Mouse (Mus musculus): ENCODE results near the gene Tubb4b. TPM values are rescaled to one million over a fixed set of nuclear protein-coding genes. Genes with fewer than 3 reads are reported as not detected.

Gene Tubb4b
- polyA plus RNA-seq, 1 experiment from 2014 or later, result 76.8 TPM

DNA sequence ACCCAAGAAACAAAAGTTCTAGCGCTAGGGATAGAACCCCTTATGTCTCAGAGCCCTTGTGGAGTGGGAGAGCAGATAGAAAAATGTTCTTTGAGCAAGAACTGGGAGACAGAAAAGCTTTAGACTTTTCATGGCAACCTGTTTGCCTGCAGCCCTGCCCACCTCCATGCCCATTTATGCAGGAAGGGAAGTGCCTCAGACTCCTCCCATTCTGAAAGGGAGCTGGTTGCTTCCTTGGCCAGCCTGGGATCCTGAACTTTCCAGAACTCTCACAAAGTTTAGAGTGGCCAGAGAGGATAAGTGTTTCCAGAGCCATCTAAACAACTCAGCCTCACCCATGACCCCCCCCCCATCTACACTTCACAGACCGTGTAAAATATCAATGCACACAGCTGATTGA lies 27.3 kb downstream of the Tubb4b start:
- peaks cover 31% of the 10 kb centered on the region for H3K79me2 ChIP-seq (ENCODE audit: inconsistent target)
- WGBS (ENCODE audit: missing documents), result 20% methylated on average over 2 of the region's 2 CpGs
- peaks cover 28% of the 10 kb centered on the region for H3K36me3 ChIP-seq (ENCODE audit: inconsistent target)
- H3K27ac ChIP-seq, result peak overlapping the region; percentile 98
- peak overlapping the region; percentile 87 for H3K4me3 ChIP-seq (ENCODE audit: inconsistent target)

DNA sequence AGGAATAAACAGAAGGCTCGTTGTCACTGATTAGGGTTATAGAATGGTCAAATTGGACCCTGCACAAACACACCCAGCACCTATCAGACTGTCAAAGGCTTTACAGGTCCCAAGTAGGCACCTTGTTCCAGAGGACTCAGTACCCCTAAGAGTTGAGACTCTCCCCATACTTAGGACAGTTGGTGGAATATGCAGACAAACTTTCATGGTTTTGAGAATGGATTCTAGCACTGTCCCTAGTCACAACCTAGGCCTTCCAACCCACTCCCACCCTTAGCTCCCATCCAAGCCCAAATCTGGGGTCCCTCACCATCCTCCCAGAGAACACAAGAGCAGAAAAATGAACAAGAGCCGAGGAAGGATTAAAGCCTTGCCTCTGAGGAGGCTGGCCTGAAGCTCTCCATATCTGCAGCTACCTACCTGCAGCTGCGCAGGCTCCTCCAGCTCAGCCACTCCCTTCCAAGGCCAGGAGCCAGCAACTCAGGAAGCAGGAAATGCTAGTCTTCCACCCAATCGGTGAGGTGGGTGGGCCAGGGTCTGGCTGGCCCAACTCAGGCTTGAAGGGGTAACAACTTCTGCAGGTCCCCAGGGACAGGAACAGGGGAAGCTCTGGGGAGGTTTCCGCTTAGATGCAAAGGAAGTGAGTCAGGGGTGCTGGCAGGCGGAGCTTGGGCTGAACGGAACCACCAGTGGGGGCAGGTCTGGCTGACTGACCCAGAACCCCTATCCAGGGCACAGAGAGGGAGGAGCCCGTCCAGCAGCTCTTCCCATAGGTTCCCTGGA lies 28.1 kb downstream of the Tubb4b start, which contains the start of gene Tor4a:
Tor4a (minus strand) TSS at position 715 of the 783 bp plus-strand sequence.
- peaks cover 31% of the 10 kb centered on the region for H3K79me2 ChIP-seq (ENCODE audit: inconsistent target)
- H3K36me3 ChIP-seq (ENCODE audit: inconsistent target), result peaks cover 20% of the 10 kb centered on the region; the same call in 1 of the 2 replicates
- H3K4me3 ChIP-seq (ENCODE audit: inconsistent target), result peak within 1 kb of the TSS; percentile 87
- WGBS (ENCODE audit: missing documents), result 1% methylated on average over 8 of the region's 8 CpGs
- H3K27ac ChIP-seq, result peak within 1 kb of the TSS; percentile 98

DNA sequence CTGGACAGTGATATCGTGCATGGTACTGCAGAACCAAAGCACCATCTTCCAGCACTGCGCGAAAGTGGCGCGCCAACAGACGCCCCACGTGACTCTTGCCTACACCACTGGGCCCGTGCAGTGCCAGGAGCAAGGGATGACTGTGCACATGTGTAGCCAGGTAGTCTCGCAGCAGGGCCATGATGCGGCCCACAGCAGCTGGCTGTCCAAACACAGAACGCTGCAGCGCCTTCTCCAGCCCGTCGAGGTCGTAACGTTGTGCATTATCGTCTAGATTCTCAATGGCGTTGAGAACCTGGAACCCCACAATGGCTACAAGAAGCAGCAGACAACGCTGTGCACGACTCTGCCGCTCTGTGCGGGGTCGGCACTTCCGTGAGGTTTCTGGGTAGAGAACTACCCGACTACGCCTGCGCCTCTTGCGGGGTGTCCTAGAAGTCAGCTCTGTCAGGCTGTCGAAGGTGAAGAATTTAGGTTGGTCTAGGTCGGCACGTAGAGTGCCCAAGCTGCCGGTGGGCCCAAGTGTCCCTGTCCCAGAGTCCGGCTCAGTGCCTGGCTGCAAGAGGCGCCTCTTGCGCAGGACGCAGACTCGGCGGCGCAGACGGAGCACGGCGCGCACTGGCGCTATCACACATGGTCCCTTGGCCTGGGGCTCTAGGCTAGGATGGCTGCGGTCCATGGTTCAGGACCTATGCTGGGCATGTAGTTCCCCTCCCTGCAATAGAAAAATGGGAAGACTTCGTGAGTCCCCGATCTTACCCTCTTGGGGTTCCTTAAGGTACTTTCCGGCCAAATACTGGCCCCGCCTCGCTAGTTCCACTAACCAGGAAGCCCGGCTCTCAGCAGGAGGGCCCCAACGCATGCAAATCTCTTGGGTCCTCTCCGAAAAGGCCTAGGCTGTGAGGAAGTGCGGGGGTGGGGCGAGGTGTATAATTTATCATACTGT lies 29.0 kb downstream of the Tubb4b start:
- Histone ChIP-seq H3K36me3 (ENCODE audit: inconsistent target) (peaks cover 11% of the 10 kb centered on the region; the same call in 1 of the 2 replicates), H3K27ac (peak overlapping the region; percentile 98), H3K4me3 (ENCODE audit: inconsistent target) (peak overlapping the region; percentile 87), H3K79me2 (ENCODE audit: inconsistent target) (peaks cover 31% of the 10 kb centered on the region)
- under 1% methylated on average over 55 of the region's 55 CpGs for WGBS (ENCODE audit: missing documents)

DNA sequence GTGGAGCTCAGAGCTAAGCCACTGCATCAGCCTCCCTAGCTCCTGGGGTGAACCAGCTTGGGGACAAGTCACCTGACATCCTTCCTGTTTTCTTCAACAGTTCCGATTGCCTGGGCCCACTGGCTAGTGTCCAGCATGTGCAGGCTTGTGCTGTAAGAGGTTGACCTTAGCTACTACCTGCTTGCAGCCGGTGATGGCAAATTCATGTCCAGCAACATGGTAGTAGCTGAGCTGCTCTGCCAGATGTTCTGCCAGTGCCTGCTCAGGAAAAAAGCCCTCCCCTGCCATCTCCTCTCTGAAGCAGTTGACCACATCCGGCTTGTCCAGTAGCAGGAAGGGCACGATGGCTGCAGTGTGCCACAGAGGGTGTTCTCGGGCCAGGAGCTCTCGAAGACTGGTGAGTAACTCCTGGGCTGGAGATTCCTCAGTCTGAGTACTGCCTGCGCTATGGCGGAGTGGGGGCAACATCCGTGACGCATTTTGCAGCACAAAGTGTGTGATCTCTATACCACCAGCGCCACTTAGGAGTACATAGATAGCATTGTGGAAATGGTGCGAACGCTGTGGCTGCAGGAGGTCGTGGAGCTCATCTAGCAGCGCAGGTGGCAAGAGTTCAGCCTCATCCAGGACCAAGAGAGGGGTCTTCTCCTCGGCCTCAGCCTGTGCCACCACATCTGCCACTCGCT lies 29.9 kb downstream of the Tubb4b start:
- peak overlapping the region; percentile 87 for H3K4me3 ChIP-seq (ENCODE audit: inconsistent target)
- H3K36me3 ChIP-seq (ENCODE audit: inconsistent target), result peaks cover 2% of the 10 kb centered on the region; the same call in 1 of the 2 replicates
- peak overlapping the region; percentile 98 for H3K27ac ChIP-seq
- WGBS (ENCODE audit: missing documents), result 8% methylated on average over 17 of the region's 17 CpGs
- H3K79me2 ChIP-seq (ENCODE audit: inconsistent target), result peaks cover 31% of the 10 kb centered on the region

DNA sequence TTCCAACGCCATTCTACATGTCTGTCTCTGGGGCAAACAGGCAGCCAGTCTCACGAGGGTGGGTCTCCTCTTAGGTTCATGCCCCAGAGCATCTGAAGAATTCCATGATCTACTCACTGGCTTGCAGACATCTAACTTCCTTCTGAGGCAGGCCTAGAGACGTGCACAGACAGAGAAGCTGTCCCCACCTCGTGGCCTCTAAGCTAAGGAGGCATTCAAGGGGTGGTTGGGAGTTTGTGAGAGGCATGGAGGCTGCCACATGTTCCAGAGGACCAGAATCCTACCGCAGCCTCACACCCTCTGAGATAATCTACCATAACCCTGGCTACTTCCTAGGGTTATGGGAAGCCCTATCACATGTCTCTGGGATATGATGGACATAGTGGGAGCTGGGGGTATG lies 30.5 kb downstream of the Tubb4b start:
- Histone ChIP-seq H3K36me3 (ENCODE audit: inconsistent target) (no peaks in the 10 kb centered on the region; the same call in 1 of the 2 replicates), H3K4me3 (ENCODE audit: inconsistent target) (peak overlapping the region; percentile 87; the same call in 1 of the 2 replicates), H3K79me2 (ENCODE audit: inconsistent target) (peaks cover 31% of the 10 kb centered on the region), H3K27ac (peak overlapping the region; percentile 98)
- WGBS (ENCODE audit: missing documents), result 19% methylated on average over 5 of the region's 5 CpGs

DNA sequence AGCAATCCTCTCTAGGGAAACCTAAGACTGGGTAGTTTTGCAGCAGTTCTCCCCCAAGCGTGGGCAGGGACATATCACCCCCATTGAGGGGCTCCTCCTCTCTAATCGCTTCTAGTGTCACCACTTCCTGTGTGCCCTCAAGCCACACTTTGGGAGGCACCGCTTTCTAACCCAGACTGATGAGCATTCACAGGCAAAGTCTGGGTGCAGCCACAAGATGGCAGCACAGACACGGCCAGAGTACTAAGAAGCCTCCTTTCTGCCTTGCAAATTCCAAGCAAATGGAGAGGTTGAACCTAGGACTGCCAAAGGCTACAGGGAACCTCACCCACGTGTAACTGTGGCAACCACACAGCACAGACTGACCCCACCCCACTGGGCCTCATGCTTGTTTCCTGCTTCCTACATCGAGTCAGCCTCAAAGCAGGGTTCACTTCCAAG lies 31.2 kb downstream of the Tubb4b start:
- Histone ChIP-seq H3K27ac (peak overlapping the region; percentile 98), H3K79me2 (ENCODE audit: inconsistent target) (peaks cover 31% of the 10 kb centered on the region), H3K4me3 (ENCODE audit: inconsistent target) (no peak overlapping the region), H3K36me3 (ENCODE audit: inconsistent target) (no peaks in the 10 kb centered on the region; the same call in 1 of the 2 replicates)
- WGBS (ENCODE audit: missing documents), result 0% methylated on average over 5 of the region's 6 CpGs

DNA sequence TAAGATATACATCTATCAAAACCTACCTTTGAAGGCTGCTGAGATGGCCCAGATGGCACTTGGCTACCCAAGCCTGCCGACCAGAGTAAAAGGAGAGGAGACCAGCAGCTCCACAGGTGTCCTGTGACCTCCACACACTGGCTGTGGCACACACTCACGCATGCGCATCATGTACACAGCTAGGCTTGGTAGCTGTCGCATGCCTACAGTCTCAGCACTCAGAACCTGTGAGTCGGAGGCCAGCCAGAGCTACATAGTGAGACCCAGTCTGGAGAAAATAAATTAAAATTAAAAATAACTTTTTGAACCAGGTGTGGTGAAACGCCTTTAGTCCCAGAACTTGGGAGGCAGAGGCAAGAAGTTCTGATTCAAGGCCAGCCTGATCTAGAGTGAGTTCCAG lies 36.7 kb downstream of the Tubb4b start:
- Histone ChIP-seq H3K79me2 (ENCODE audit: inconsistent target) (peaks cover 2% of the 10 kb centered on the region), H3K36me3 (ENCODE audit: inconsistent target) (no peaks in the 10 kb centered on the region), H3K27ac (no peak overlapping the region), H3K4me3 (ENCODE audit: inconsistent target) (no peak overlapping the region)
- WGBS (ENCODE audit: missing documents), result 92% methylated on average over 6 of the region's 6 CpGs

DNA sequence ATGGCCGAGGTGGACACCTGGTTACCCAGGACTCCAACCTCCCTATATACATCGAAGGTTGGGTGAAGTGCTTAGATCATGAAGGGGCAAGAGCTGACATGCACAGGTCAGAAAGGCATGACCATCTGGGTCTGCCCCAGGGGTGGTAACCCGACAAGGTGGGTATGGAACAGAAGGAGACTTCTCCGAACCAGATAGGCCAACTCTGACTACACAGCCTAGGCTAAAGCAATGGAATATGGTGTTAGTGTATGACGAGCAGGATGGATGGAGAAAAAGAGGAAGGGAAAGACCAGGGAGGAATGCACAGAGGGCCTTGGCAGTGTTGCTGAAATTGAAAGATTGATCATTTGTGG lies 37.9 kb downstream of the Tubb4b start:
- Histone ChIP-seq H3K36me3 (ENCODE audit: inconsistent target) (no peaks in the 10 kb centered on the region), H3K79me2 (ENCODE audit: inconsistent target) (no peaks in the 10 kb centered on the region), H3K4me3 (ENCODE audit: inconsistent target) (no peak overlapping the region), H3K27ac (no peak overlapping the region)
- 52% methylated on average over 5 of the region's 5 CpGs for WGBS (ENCODE audit: missing documents)

DNA sequence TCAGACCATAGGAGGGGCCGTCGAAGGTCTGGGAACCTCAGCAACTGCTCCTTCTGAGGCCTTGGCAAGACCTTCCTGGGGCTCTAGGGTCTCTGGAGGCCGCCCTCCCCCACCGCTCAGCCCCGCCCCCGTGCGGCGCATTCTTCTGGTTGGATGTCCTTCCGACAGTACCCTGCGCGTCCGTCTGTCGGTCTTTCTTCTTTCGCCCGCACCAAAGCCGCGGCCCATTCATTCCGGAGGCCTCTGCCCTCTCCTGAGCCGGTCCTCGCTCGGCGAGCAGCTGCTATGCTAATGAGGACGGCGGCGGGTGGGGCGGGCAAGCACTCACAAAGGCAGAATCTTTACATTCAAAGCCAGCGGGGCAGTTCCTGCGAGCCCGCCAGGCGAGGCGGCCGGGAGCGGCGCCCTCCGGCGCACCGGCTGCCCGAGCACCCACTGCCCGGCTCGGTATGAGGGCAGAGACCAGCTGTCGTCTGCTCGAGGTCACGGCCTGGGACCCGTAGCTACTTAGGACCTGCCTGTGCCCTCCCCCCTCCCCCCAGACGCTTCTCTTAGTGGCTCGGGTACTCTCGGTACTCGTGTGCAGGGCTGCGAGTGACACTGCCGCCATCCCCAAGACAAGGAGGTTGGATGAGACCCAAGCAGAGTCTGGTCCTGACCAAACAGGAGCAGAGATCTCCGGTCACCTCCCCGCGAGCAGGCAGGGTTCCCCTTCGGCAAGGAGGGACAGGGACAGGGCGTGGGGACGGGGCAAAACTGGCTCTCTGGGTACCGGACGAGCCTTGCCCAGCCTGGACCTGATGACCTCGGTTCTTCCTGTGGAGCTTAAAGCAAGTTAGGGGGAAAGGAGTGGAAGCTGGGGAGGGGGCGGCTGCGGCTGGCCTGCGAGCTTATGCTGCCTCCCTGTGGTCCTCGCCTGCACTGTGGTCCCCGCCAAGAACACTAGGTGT lies 38.6 kb downstream of the Tubb4b start:
- H3K79me2 ChIP-seq (ENCODE audit: inconsistent target), result no peaks in the 10 kb centered on the region
- no peak overlapping the region for H3K4me3 ChIP-seq (ENCODE audit: inconsistent target)
- 6% methylated on average over 63 of the region's 64 CpGs for WGBS (ENCODE audit: missing documents)
- no peak overlapping the region for H3K27ac ChIP-seq
- no peaks in the 10 kb centered on the region for H3K36me3 ChIP-seq (ENCODE audit: inconsistent target)

DNA sequence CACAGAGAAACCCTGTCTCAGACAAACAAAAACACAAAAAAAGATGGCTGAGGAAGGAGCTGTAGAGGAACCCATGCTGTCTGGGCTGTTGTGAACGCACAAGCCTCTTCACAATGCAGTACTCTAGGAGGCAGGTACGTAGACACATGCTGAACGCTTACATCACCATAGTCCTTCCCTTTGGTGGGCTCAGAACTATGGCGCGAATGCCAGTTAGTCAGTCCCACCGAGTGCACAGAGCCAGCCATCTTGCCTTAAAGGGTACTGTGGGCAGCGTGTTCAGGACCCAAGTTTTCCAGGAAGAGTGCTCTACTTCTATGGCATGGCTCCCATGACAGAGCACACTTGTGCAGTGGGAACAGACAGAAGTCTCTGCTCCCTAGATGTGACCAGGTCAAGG lies 40.0 kb downstream of the Tubb4b start:
- WGBS (ENCODE audit: missing documents), result 94% methylated on average over 5 of the region's 7 CpGs
- Histone ChIP-seq H3K27ac (no peak overlapping the region), H3K36me3 (ENCODE audit: inconsistent target) (no peaks in the 10 kb centered on the region), H3K79me2 (ENCODE audit: inconsistent target) (no peaks in the 10 kb centered on the region), H3K4me3 (ENCODE audit: inconsistent target) (no peak overlapping the region)

DNA sequence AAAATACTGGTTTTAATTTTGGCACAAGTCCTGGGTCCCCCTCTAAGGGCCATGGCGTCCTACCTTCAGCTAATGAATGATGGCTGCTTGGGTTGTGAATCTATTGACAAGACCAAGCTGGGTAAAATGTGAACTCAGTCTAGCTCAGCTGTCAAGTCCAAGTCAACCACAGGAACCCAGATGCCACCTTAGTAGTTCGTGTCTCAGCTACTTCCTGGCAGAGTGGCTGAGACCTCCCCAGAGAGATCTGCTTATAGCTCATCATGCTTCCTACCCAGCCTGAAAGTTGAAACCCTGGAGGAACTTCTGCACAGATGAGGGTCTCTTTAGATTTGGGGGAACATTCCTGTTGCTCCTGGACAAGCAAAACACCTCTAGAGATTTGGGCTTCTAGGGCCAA lies 41.2 kb downstream of the Tubb4b start:
- Histone ChIP-seq H3K36me3 (ENCODE audit: inconsistent target) (no peaks in the 10 kb centered on the region), H3K27ac (no peak overlapping the region), H3K79me2 (ENCODE audit: inconsistent target) (no peaks in the 10 kb centered on the region), H3K4me3 (ENCODE audit: inconsistent target) (no peak overlapping the region)
- WGBS (ENCODE audit: missing documents), result 62% methylated on average over 2 of the region's 2 CpGs

DNA sequence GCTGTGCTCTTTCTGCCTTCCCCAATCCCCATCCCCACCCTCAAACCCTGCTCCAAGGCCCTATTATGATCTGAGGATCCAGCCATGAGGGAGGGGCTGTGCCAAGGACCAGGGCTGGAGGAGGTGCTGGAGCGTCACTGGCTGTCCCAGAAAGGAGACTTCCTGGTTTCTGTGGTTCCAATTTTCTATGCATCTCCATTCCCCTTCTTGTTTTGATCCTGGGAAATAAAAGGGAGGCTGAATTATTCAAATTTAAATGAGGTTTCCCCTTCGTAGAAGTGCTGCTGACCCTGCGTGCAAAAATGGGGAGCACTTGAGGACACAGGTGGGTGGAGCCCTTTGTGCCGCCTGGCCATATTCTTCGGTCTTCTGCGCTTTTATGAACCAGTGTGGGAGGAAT lies 41.8 kb downstream of the Tubb4b start:
- Histone ChIP-seq H3K79me2 (ENCODE audit: inconsistent target) (no peaks in the 10 kb centered on the region), H3K4me3 (ENCODE audit: inconsistent target) (no peak overlapping the region), H3K36me3 (ENCODE audit: inconsistent target) (no peaks in the 10 kb centered on the region), H3K27ac (no peak overlapping the region)
- 63% methylated on average over 6 of the region's 6 CpGs for WGBS (ENCODE audit: missing documents)

DNA sequence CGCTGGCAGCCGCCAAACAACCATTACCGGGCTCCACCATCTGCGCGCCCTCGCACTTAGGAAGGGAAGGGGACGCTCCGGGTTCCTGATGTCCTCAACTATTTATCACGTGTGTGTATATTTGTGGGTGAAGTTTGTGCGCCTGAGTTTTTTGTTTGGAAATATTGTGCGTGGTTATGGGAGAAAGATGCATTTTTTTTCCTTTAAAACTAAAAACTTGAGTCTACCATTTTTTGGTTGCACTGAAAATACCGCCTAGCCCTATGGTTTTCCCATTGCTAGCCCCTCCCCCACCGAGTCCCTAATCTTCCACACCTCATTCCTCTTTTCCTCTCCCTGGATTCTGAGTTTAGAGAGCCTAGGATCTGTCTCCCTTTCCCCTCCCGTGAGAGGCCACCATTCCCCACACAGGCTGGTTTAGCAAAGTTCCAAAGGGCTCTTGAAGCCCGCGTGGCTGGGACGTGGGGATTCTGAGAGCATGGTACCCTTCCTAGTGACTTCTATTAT lies 42.6 kb downstream of the Tubb4b start:
- 7% methylated on average over 16 of the region's 17 CpGs for WGBS (ENCODE audit: missing documents)
- Histone ChIP-seq H3K79me2 (ENCODE audit: inconsistent target) (no peaks in the 10 kb centered on the region), H3K27ac (no peak overlapping the region), H3K36me3 (ENCODE audit: inconsistent target) (no peaks in the 10 kb centered on the region), H3K4me3 (ENCODE audit: inconsistent target) (no peak overlapping the region)
